Mouse (Mus musculus): ENCODE results near the gene Vwa8. TPM values are rescaled to one million over a fixed set of nuclear protein-coding genes. Genes with fewer than 3 reads are reported as not detected.

The Vwa8 gene
- polyA plus RNA-seq, 1 experiment, result 13.9 TPM

- Histone ChIP-seq H3K4me3 (ENCODE audit: insufficient read depth, poor library complexity, severe bottlenecking) (no peak overlapping the region), H3K79me2 (ENCODE audit: control insufficient read depth, insufficient read depth) (no peaks in the 10 kb centered on the region), H3ac (ENCODE audit: control insufficient read depth, insufficient read length, low read depth) (no peak overlapping the region), H3K36me3 (ENCODE audit: control insufficient read depth, insufficient read depth) (no peaks in the 10 kb centered on the region), H3K79me3 (ENCODE audit: low read depth) (no peaks in the 10 kb centered on the region), H3K27me3 (ENCODE audit: control insufficient read depth, insufficient read depth, insufficient read length) (no peaks in the 10 kb centered on the region)
- no peak for TF ChIP-seq MYOD1 (IDR thresholded peaks at IDR 0.05; ENCODE audit: control insufficient read depth, insufficient read length, low read depth)
- no peak for TF ChIP-seq MAX (IDR thresholded peaks at IDR 0.05)
- no peak for TF ChIP-seq FOSL1 (IDR thresholded peaks at IDR 0.05; ENCODE audit: insufficient read depth, low read length, poor library complexity, severe bottlenecking)
- TF ChIP-seq MYOG (IDR thresholded peaks at IDR 0.05; ENCODE audit: control insufficient read depth, extremely low read depth, insufficient read length), result no peak
- TF ChIP-seq USF1 (IDR thresholded peaks at IDR 0.05; ENCODE audit: low read depth), result no peak
- TF ChIP-seq CEBPB (IDR thresholded peaks at IDR 0.05; ENCODE audit: low read depth), result no peak
- TF ChIP-seq CTCF (IDR thresholded peaks at IDR 0.05; ENCODE audit: control insufficient read depth, insufficient read depth, insufficient read length), result no peak
Measured at GRCm38 (mm10) chr14:79139096-79139651, 290.3 kb downstream of the Vwa8 start.

- Histone ChIP-seq H3K79me3 (ENCODE audit: low read depth) (no peaks in the 10 kb centered on the region), H3K36me3 (ENCODE audit: control insufficient read depth, insufficient read depth) (no peaks in the 10 kb centered on the region), H3ac (ENCODE audit: control insufficient read depth, insufficient read length, low read depth) (no peak overlapping the region), H3K27me3 (ENCODE audit: control insufficient read depth, insufficient read depth, insufficient read length) (no peaks in the 10 kb centered on the region), H3K4me3 (ENCODE audit: insufficient read depth, poor library complexity, severe bottlenecking) (no peak overlapping the region), H3K79me2 (ENCODE audit: control insufficient read depth, insufficient read depth) (no peaks in the 10 kb centered on the region)
- TF ChIP-seq CEBPB (IDR thresholded peaks at IDR 0.05; ENCODE audit: low read depth) (no peak), FOSL1 (IDR thresholded peaks at IDR 0.05; ENCODE audit: insufficient read depth, low read length, poor library complexity, severe bottlenecking) (no peak), MYOG (IDR thresholded peaks at IDR 0.05; ENCODE audit: control insufficient read depth, extremely low read depth, insufficient read length) (no peak), MYOD1 (IDR thresholded peaks at IDR 0.05; ENCODE audit: control insufficient read depth, insufficient read length, low read depth) (no peak), CTCF (IDR thresholded peaks at IDR 0.05; ENCODE audit: control insufficient read depth, insufficient read depth, insufficient read length) (no peak), USF1 (IDR thresholded peaks at IDR 0.05; ENCODE audit: low read depth) (no peak), MAX (IDR thresholded peaks at IDR 0.05) (no peak)
Measured at GRCm38 (mm10) chr14:79139918-79140825, 291.3 kb downstream of the Vwa8 start.

GRCm38 (mm10) chr14:79140826-79141219, 292.0 kb downstream of the Vwa8 start:
- H3K36me3 ChIP-seq (ENCODE audit: control insufficient read depth, insufficient read depth), result no peaks in the 10 kb centered on the region
- no peak overlapping the region for H3K4me3 ChIP-seq (ENCODE audit: insufficient read depth, poor library complexity, severe bottlenecking)
- no peaks in the 10 kb centered on the region for H3K79me2 ChIP-seq (ENCODE audit: control insufficient read depth, insufficient read depth)
- no peak overlapping the region for H3ac ChIP-seq (ENCODE audit: control insufficient read depth, insufficient read length, low read depth)
- H3K79me3 ChIP-seq (ENCODE audit: low read depth), result no peaks in the 10 kb centered on the region
- TF ChIP-seq CTCF (IDR thresholded peaks at IDR 0.05; ENCODE audit: control insufficient read depth, insufficient read depth, insufficient read length), result no peak
- no peak for TF ChIP-seq MYOD1 (IDR thresholded peaks at IDR 0.05; ENCODE audit: control insufficient read depth, insufficient read length, low read depth)
- TF ChIP-seq CEBPB (IDR thresholded peaks at IDR 0.05; ENCODE audit: low read depth), result no peak
- TF ChIP-seq USF1 (IDR thresholded peaks at IDR 0.05; ENCODE audit: low read depth), result no peak
- TF ChIP-seq MAX (IDR thresholded peaks at IDR 0.05), result no peak
- H3K27me3 ChIP-seq (ENCODE audit: control insufficient read depth, insufficient read depth, insufficient read length), result no peaks in the 10 kb centered on the region

GRCm38 (mm10) chr14:79142342-79142741, 293.5 kb downstream of the Vwa8 start:
- Histone ChIP-seq H3K79me2 (ENCODE audit: control insufficient read depth, insufficient read depth) (no peaks in the 10 kb centered on the region), H3ac (ENCODE audit: control insufficient read depth, insufficient read length, low read depth) (no peak overlapping the region), H3K27me3 (ENCODE audit: control insufficient read depth, insufficient read depth, insufficient read length) (no peaks in the 10 kb centered on the region), H3K36me3 (ENCODE audit: control insufficient read depth, insufficient read depth) (no peaks in the 10 kb centered on the region), H3K79me3 (ENCODE audit: low read depth) (no peaks in the 10 kb centered on the region), H3K4me3 (ENCODE audit: insufficient read depth, poor library complexity, severe bottlenecking) (no peak overlapping the region)
- TF ChIP-seq FOSL1 (IDR thresholded peaks at IDR 0.05; ENCODE audit: insufficient read depth, low read length, poor library complexity, severe bottlenecking) (no peak), CEBPB (IDR thresholded peaks at IDR 0.05; ENCODE audit: low read depth) (no peak), CTCF (IDR thresholded peaks at IDR 0.05; ENCODE audit: control insufficient read depth, insufficient read depth, insufficient read length) (no peak), USF1 (IDR thresholded peaks at IDR 0.05; ENCODE audit: low read depth) (no peak), MYOG (IDR thresholded peaks at IDR 0.05; ENCODE audit: control insufficient read depth, extremely low read depth, insufficient read length) (no peak), MYOD1 (IDR thresholded peaks at IDR 0.05; ENCODE audit: control insufficient read depth, insufficient read length, low read depth) (no peak), MAX (IDR thresholded peaks at IDR 0.05) (no peak)

GRCm38 (mm10) chr14:79143696-79144095, 294.8 kb downstream of the Vwa8 start:
- Histone ChIP-seq H3K4me3 (ENCODE audit: insufficient read depth, poor library complexity, severe bottlenecking) (no peak overlapping the region), H3K79me2 (ENCODE audit: control insufficient read depth, insufficient read depth) (no peaks in the 10 kb centered on the region), H3K27me3 (ENCODE audit: control insufficient read depth, insufficient read depth, insufficient read length) (no peaks in the 10 kb centered on the region), H3ac (ENCODE audit: control insufficient read depth, insufficient read length, low read depth) (no peak overlapping the region), H3K36me3 (ENCODE audit: control insufficient read depth, insufficient read depth) (no peaks in the 10 kb centered on the region), H3K79me3 (ENCODE audit: low read depth) (no peaks in the 10 kb centered on the region)
- TF ChIP-seq CTCF (IDR thresholded peaks at IDR 0.05; ENCODE audit: control insufficient read depth, insufficient read depth, insufficient read length), result no peak
- TF ChIP-seq CEBPB (IDR thresholded peaks at IDR 0.05; ENCODE audit: low read depth), result no peak
- no peak for TF ChIP-seq MAX (IDR thresholded peaks at IDR 0.05)
